Mouse (Mus musculus): ENCODE results near the gene Atp6v1g2.

DNA sequence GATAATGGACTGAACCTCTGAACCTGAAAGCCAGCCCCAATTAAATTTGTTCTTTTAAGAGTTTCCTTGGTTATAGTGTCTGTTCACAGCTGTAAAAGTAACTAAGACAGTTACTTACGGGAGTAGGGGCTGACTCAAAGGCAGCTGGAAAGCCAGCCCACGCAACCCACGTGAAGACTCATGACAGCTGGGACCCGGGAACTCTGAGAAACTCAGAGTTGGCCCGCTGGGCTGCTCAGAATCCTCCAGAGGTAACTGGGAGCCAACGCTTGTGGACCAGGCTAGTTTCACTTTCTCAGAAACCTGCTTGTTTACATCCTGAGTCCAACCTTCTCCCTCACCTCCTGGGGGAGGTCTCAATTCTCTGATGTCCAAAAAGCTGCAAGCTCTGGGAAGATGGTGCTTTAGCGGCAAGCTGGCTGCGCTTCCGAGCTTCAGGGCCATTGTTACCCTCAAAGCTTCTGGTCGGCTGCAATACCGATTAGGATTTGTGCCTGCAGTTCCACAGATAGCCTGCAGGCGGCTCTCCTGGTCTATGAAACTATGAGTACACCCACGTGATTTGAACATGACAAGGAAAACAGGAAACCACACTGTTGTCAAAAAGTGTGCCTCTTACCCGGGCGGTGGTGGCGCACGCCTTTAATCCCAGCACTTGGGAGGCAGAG lies 24.5 kb downstream of the Atp6v1g2 start:
- TF ChIP-seq GATA1 (IDR thresholded peaks at IDR 0.05; ENCODE audit: low read length) (no peak), TAL1 (IDR thresholded peaks at IDR 0.05; ENCODE audit: low read length) (no peak)

Data from erythroblast, embryonic 14.5 days (primary cell).